Mouse (Mus musculus) embryonic fibroblast, embryonic 13.5 days (primary cell): ENCODE measurements at regions not wholly inside any gene's neighbourhood (a gene's known extent, or its start where the extent isn't known, plus 50 kb on each side); places are given as distances from the start of the nearest gene placed in this dataset.

Experiments
- H3K27ac ChIP-seq: 2 replicates; pipeline ENCODE4 v1.5.1; 2012; ENCODE audit warnings: low read length, control low read depth, inconsistent platforms; ENCODE audit not compliant: insufficient read depth
- H3K4me1 ChIP-seq: 2 replicates; pipeline ENCODE4 v1.6.1; 2011; ENCODE audit warnings: low read length; ENCODE audit not compliant: control insufficient read depth, insufficient read depth
- H3K4me3 ChIP-seq: 2 replicates; pipeline ENCODE4 v1.5.1; 2011; ENCODE audit warnings: mild to moderate bottlenecking, control low read depth, low read length; ENCODE audit not compliant: insufficient read depth
- CTCF ChIP-seq: IDR thresholded peaks from 2 replicates; pipeline ENCODE4 v1.5.1; 2011; ENCODE audit warnings: mild to moderate bottlenecking, control low read depth, low read length, moderate library complexity, borderline replicate concordance; ENCODE audit not compliant: insufficient read depth
- POLR2A ChIP-seq: IDR thresholded peaks from 2 replicates; pipeline ENCODE4 v1.6.1; 2011; ENCODE audit warnings: low read depth, mild to moderate bottlenecking, control low read depth, low read length, moderate library complexity

DNA sequence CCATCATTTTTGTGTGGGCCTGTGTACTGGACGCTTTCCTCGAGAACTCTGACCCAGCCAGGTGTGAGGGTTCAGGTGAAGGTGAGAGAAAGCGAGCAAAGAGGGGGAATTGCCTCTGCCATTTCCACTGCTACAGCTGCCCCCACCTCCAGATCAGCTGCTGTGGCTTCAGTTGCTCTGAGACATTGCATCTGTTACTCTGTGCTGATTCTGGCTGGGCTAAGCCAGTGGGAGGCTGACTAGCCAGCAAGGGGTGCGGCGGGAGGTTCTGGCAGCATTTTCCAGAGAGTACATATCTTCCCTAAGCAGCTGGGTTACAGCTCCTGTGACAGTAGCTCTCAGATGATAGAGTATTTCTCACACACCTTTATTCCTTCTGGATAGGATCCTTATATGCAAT is 712.7 kb upstream of the Cdh18 start:
- Histone ChIP-seq H3K27ac (no peak overlapping the region), H3K4me3 (no peak overlapping the region), H3K4me1 (no peaks in the 10 kb centered on the region)
- no peak for TF ChIP-seq POLR2A
- TF ChIP-seq CTCF = no peak

DNA sequence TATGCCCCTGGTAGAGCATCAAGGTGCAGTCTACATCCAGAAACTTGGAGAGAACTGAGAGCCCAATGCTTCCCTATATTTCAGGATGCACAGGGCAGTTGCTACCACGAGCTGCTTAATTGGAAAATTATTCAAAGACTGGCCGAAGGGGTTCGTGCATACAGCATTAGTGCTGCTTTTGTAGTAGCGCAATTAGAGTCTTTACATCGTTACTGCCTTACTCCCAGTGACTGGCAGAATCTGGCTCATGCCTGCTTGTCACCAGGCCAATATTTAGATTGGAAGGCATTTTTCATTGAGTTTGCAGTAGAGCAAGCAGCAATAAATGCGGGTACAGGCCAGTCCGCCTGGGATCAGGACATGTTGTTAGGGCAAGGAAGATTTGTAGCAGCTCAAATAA is 690.3 kb upstream of the Cdh18 start:
- Histone ChIP-seq H3K27ac (no peak overlapping the region), H3K4me1 (no peaks in the 10 kb centered on the region), H3K4me3 (no peak overlapping the region)
- TF ChIP-seq POLR2A (no peak), CTCF (no peak)

DNA sequence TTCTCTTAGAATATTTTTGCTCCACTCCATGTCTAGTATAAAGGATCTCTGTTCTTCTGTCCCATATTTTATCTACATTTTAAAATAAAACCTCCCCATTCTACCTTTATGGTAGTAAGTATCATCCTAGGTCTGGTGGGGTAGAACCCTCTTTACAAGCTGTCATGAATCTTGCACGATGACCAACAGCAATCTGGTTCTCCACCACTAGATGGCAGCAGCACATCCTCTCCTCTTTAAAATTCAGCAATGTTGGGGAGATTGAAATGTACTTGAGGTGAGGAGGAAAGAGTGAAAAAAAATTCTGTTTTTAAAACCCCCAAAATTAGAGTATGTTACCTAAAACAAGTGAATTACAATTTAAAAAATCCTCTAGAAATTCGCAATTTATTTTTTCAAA is 663.6 kb upstream of the Cdh18 start:
- TF ChIP-seq POLR2A (no peak), CTCF (0 out of 2 replicates have a peak, but pooled peaks have one; percentile 30)
- no peaks in the 10 kb centered on the region for H3K4me1 ChIP-seq

More for the DNA sequence above, 663.6 kb upstream of the Cdh18 start:
- no peak overlapping the region for H3K27ac ChIP-seq
- H3K4me3 ChIP-seq = no peak overlapping the region
